Mouse (Mus musculus): ENCODE results near the gene Tab1.
"Not testable (repeated sequence)": the region's sequence is repeated elsewhere in the genome, so short reads cannot be mapped to it uniquely, and the experiment has no call there.

Gene Tab1

GRCm38 (mm10) chr15:80105490-80106410, 27.2 kb upstream of the Tab1 start:
- in situ Hi-C loops (cut with MboI): no loop called here

DNA sequence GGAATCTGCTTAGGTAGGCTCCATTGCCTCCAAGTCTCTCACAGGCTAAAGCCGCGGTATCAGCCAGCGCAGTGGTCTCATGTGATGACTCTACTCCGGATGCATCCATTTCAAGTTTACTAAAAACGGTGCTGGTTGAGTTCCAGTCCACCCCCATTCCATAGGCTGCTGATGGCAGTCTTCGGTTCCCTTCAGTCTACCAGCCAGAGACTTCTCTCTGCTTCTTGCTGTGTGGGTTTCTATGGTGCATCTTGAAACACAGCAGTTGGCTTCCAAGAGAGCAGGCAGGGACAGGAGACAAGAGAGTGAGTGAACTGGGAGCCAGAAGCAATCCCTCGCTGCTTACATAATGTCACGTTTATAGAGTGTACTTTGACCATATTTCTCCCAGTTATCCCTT, 25.8 kb upstream of the Tab1 start:
- in situ Hi-C loops (cut with MboI): no loop called here

DNA sequence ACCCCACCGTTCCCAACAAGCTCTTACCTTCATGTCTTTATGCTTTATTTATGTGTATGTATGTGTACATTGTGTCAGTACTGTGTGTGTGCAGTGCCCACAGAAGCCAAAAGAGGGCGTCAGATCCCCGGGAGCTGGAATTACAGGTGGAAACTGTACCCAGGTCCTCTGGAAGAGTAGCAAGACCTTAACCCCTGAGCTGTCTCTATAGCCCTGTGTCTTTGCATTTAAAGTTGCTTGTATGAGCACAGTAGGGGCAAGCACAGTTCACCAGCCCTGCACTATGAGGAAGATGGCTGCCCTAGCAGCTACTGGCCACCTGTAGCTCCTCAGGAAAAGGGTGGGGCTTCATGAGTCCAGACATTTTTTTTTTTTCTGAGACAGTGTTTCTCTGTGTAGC, 25.4 kb upstream of the Tab1 start:
- in situ Hi-C loops (cut with MboI): no loop called here

GRCm38 (mm10) chr15:80111436-80111835, 21.5 kb upstream of the Tab1 start:
- in situ Hi-C loops (cut with MboI): no loop called here

DNA sequence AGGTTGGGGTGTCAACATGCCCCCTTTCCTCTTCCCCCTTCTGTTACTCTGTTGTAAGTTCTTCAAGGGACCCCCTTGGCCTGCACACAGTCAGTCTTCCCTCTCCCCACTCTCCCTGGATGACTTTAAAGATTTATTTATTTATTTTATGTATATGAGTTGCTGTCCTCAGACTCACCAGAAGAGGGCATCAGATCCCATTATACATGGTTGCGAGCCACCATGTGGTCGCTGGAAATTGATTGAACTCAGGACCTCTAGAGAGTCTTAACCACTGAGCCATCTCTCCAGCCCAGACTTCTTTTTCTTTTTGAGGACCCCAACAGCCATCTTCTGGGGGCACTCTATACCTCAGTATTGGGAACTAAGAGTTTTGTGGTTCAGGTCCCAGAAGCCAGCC, 20.4 kb upstream of the Tab1 start:
- in situ Hi-C loops (cut with MboI): no loop called here

DNA sequence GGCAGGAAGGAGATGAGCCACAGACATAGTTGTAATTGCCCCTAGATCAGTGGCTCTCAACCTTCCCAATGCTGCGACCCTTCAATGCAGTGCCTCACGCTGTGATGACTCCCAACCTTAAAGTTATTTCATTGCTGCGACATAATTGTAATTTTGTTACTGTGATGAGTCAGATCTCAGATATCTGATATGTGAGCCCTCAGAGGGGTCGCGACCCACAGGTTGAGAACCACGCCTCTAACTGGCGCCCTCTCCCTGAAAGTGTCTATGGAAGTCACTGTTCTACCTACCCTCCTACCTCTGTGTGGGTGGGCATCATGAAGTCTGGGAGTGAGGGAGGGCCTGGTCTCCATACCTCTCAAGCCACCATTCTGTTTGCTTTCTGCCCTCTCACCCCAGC, 18.5 kb upstream of the Tab1 start:
- in situ Hi-C loops (cut with MboI): no loop called here

DNA sequence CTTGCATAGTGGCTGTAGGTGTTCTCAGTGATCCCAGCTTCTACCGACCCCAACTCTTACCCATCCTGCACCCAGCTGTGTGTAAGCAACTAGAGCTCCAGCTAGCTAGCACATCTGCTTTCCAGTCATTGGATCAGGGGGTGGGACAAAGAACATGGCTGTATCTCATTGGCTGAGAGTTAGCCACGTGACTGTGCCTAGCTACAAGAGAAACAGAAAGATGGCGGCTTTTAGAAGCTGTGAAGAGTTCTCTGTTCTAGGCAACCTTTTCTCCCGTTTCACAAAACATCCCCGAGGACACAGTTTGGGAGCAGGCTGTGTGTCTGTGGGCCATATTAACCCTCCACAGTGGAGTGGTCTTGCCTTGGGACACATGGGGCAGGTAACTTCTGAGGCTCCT, 17.7 kb upstream of the Tab1 start:
- in situ Hi-C loops (cut with MboI): no loop called here

- in situ Hi-C loops (cut with MboI): no loop called here
Measured at GRCm38 (mm10) chr15:80115866-80116794, 16.8 kb upstream of the Tab1 start.

- in situ Hi-C loops (cut with MboI): no loop called here
Measured at GRCm38 (mm10) chr15:80117154-80117553, 15.8 kb upstream of the Tab1 start.

- in situ Hi-C loops (cut with MboI): no loop called here
Measured at GRCm38 (mm10) chr15:80119076-80119475, 13.9 kb upstream of the Tab1 start.

DNA sequence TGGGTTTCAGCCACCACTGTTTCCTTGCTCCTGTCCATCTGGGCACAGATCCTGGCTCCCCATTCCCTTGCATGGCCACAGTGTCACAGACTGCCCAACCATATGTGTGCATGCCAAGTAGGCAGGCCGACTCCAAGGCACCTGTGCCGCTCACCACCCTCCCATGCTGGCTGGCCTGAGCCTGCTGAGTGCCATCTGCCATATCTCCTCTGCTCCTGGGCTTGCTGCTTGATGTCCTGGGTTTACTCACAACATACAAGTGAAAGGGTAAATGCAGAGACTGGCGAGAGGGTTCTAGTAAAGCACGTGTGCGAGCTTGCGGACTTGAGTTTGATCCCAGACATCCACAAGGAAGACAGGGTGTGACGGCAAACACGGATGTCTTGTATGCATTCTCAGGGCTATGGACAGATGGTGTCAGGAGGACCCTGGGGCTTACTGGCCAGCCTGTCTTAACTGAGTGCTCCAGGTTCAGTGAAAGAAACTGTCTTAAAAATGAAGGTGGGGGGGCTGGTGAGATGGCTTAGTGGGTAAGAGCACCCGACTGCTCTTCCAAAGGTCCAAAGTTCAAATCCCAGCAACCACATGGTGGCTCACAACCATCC, 11.1 kb upstream of the Tab1 start:
- in situ Hi-C loops (cut with MboI): no loop called here

DNA sequence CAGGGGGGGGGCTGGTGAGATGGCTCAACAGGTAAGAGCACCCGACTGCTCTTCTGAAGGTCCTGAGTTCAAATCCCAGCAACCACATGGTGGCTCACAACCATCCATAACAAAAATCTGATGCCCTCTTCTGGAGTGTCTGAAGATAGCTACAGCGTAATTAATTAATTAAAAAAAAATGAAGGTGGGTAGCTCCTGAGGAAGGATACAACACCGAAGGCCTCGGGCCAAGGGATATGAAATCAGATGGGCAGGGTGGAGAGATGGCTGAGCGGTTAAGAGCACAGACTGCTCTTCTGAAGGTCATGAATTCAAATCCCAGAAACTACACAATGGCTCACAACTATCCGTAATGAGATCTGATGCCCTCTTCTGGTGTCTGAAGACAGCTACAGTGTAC, 10.5 kb upstream of the Tab1 start:
- in situ Hi-C loops (cut with MboI): not testable (repeated sequence)

GRCm38 (mm10) chr15:80124651-80125050, 8.3 kb upstream of the Tab1 start:
- in situ Hi-C loops (cut with MboI): no loop called here

- in situ Hi-C loops (cut with MboI): no loop called here
Measured at GRCm38 (mm10) chr15:80127191-80127590, 5.7 kb upstream of the Tab1 start.

GRCm38 (mm10) chr15:80129982-80130381, 2.9 kb upstream of the Tab1 start:
- in situ Hi-C loops (cut with MboI): no loop called here

DNA sequence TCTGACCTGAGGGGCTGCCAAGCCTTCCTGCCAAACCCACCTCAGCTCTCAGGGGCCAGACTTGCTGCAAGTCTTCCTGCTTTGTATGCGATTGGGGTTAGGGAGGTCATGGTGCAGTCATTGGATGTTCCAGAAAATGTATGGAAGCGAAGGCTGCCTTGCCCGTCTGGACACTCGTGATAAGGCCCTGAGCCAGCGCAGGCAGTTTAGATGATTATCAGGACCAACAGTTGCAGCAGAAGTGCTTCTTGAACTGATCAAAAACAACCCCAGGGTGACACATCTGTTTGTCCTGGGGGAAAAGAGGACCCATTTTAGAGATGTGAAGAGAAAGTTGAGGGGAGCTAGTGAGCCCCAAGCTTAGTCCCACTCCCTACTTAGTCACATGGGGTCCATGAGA, 2.2 kb upstream of the Tab1 start:
- in situ Hi-C loops (cut with MboI): no loop called here

GRCm38 (mm10) chr15:80131421-80131820, 1.5 kb upstream of the Tab1 start:
- in situ Hi-C loops (cut with MboI): no loop called here

DNA sequence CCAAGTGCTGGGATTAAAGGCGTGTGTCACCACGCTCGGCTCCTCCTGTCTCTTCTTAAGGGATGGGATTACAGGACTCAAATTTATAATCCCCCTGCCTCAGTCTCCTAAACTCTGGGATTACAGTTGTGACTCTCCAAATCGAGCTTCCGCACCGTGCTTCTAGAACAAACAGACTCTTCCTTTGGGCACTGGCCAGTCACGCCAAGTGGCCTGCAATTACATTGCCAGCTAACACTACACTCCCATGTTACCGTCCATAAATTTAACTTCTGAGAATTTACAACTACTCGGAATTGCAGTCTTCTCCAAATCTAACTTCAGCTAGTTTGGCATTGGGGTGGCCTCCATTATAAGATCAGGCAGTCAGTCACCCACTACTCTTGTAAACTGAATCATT, 475 bp upstream of the Tab1 start:
- in situ Hi-C loops (cut with MboI): no loop called here

GRCm38 (mm10) chr15:80133682-80134449, 939 bp downstream of the Tab1 start:
- in situ Hi-C loops (cut with MboI): no loop called here

DNA sequence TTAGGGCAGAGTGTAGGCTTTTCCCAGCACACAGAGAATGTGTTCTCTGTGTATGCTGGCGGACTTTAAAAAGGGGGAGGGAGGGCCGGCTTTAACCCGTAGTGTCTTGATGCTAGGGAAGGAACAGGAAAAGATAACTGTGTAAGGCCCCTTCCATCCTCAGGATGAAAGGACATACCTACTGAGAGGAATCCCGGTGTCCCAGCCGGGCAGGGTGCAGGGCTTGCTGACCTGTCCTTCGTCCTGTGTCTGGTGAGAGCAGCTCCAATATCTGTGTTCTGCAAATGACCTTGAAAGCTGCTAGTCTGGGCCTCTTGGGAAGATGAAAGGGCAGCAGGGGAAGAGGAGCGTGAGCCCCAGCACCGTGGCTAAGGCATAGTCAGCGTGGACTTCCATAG, 1.5 kb downstream of the Tab1 start:
- in situ Hi-C loops (cut with MboI): no loop called here

GRCm38 (mm10) chr15:80135499-80135898, 2.6 kb downstream of the Tab1 start:
- in situ Hi-C loops (cut with MboI): no loop called here

- in situ Hi-C loops (cut with MboI): no loop called here
Measured at GRCm38 (mm10) chr15:80136645-80137044, 3.7 kb downstream of the Tab1 start.

Measured in mature B cell (primary cell).